Mouse (Mus musculus) testis, postnatal 14 days (tissue): ENCODE results near the gene Anks3.

Experiments used
- DNase-seq: peaks from one replicate; pipeline ENCODE4 v3.0.0; 2021; ENCODE audit warnings: low spot score

Anks3 gene

DNA sequence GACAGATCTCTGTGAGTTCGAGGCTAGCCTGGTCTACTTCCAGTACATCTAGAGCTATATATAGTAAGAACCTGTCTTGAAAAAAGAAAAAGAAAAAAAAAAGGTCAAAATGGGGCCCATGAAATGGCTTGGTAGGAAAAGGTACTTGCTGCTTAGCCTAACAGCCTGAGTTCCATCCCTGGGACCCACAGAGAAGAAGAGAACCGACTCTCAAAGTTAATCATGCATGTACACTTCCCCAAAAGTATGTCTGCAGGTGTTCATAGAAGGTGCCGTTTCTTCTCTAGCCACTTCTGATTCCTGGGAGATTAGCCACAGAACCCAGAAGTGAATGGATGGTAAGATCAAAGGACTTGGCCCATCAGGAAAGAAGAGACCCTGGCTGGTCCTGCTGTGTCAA lies 4.4 kb upstream of the Anks3 start:
- no peak for DNase-seq

DNA sequence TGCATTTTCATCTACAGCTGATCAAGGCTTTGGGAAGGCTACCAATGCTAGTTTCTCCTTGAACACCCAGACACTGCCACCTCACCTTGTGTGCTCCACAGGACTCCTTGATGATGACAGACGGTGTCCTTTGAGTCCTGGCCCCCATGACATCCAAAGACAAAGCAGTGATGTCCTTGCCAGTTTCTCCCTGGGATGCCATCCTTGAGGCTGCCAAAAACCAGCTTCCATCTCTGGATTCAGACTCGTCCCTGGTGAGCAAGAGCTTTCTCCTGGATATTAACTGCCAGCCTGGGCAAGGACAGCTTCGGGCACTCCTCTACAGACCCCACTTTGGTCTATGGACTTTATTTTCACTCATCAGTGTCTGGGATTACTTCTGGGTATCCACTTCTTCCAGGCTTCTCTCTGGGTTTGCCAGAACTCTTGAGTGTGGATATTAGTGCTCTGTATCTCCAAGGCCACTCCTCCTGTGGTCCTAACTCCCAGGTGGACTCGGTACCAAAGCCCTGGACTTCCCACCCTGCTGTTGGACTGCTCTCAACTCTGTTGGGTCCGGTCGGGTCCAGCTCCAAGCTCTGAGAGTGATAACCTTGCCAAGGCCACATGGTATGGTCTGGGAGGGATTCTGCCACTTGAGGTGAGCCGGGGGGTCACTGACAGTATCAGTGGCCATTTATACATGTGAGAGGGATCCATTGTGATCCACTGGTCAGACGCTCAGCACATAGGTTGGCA lies 1.6 kb upstream of the Anks3 start:
- DNase-seq = no peak

DNA sequence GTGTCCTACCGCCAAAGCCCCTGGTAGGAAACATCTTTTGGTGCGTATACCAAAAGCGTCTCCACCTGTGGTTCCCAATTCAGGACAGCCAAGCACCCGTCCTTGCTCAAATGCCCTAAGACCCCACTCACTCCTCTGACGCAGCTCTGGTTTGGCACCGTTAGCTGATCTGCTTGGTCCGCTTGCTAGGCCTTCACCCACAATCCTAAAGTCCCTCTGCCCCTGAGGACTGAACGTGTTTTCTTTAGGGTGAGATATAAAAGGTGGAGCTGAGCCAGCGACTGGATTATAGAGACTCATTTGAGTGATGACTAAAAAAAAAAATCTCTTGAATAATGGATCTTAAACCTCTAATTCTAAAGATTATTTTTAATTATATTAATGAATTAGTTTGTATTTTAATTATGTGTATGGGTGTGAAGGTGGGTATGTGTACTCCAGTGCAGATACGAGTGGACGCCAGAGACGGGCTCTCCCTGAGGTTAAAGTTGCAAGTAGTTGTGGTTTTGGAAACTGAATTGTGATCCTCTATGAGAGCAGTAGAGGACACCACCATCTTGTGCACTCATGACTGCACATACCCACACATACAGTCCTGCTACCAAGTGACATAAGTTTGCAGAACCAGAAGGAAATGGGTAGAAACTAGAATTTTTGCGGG lies 856 bp upstream of the Anks3 start:
- DNase-seq = no peak

DNA sequence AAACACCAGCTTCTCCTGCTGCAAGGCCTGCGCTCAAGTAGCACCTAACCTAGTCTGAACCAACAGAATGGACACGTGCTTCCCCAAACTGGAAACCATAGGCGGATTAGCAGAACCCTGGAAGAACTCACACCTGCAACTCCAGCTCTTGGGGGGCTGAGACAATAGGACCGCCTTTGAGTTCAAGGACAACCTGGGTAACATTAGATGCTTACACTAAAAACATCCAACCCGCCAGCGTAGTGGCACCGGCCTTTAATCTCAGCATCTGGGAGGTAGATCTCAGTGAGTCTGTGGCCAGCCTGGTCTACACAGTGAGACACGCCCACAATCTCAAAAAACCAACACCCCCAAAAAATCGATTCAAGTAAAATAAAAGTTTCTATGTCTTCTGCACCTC lies 659 bp downstream of the Anks3 start:
- DNase-seq = no peak

DNA sequence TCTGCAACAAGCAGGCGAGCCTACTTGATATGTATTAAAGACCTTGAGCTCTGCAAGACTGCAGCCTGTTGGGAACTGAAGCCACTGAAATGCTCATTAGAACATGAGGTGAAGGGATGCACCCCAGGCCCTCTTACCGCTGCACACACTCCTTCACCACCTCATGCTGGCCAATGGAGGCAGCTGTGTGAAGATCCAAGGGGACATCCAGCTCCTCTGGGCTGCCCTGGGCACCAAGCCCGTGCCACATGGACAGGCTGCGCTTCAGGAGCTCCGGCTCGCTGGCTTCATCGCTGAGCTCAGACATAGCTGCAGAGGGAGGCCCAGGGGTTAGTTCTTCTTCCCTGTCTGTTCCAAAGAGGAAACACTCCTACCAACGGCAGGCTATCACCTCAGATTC lies 3.7 kb downstream of the Anks3 start:
- no peak for DNase-seq

DNA sequence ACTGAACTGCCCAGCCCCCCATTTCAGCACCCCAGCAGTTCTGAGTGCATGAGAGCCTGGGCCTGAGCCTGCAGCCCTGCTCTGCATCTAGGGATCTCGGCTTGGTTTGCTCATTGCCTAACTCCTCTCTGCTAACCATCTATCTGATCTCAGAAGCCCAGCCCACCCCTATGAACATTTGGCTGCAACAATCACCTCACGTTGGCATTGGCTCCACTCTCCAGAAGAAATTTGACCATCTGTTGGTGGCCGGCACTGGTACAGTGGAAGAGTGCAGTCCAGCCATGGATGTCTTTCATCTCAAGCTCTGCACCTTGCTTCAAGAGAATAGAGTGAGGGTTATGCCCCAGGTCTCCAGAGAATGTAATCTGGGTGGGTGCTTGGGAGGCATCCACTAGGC lies 6.6 kb downstream of the Anks3 start:
- no peak for DNase-seq

DNA sequence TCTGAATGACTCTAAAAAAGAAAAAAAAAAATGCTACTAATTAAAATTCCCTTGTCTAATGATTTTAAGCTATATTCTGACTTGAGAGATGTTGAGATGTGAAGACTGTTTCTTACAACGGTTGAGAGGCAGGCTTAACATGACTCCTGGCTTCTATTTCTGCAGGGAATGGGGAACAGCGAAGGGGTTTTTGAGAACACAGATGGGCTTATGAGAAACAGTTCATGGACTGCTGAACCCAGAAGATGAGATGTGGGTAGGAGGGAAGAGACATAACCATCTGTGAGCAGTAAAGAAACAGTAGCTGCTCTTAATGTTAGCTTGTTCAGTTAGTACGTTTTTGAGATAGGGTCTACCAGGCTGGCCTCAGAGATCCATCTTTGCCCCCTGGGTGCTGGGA lies 7.4 kb downstream of the Anks3 start:
- DNase-seq = no peak

DNA sequence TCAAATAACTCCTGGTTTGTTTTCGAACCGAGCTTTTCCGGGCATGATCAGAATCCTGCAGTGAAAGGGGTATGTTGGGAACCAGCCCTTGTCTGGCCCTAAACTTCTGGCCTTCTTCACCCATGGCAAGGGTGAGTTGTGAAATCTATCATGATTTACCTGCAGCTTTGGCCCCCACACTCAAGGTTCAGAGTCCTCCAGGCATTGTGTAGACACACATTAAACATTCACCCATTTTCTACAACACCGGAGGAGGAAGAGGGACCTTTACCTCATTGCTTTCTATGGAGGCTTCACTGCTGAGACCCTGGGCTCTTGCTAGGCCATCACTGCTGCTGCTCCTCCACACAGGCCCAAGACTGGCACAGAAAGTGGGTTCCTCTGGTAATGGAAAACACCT lies 16.6 kb downstream of the Anks3 start:
- DNase-seq = no peak

DNA sequence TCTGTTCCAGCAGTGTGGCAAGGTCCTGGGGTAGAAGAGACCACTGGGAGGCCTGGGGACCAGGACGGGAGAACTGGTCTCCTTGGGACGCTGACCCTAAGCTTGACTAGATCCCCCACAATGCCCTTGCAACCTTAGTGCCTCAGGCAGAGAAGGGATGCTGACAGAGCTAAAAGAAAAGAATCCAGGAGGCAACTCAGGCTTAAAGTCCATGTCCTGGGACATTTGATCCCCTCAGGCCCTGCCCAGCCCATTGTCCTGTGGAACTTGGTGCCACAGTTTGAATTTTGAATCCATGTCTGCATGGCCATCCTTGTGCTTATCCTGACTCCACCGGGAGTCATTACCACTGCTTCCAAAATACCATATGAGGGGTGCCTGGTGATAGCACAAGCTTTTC lies 17.9 kb downstream of the Anks3 start:
- DNase-seq = no peak

DNA sequence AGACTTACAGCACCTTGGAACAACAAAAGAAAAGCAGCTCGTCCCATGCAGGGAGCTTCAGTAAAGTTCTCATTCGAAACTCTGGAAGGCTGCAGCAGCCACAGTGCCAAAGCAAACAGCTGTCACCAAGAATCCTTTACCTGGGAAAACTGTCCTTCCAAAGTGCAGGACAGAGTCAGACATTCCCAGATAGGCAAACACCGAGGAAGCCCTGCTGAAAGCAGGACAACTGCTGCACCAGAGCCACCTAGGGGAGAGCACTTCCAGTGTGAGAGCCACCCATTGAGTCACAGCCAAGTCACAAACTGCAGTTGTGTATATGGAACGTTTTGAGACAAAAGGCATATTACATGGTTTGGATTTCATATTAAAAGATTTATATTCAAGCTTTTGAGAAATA lies 18.6 kb downstream of the Anks3 start:
- DNase-seq = no peak

DNA sequence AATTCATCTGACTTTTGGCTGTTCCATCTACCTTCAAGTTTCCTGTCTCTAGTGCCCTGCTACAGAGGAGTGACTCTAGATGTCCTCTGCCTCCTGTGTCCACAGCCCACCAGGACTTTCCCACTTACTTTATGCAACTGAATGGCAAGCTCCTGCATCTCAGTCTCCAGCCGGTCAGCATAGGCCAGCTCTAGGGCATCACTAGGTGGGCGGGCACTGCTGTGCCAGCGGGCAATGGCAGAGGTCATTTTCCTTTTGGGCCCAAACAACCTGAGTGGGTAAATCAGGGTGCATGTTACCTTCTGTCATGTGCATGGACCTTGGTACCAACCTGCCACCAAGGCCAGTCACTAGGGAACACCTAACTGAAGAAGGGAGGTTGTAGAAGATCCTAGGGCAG lies 20.6 kb downstream of the Anks3 start:
- DNase-seq = no peak

DNA sequence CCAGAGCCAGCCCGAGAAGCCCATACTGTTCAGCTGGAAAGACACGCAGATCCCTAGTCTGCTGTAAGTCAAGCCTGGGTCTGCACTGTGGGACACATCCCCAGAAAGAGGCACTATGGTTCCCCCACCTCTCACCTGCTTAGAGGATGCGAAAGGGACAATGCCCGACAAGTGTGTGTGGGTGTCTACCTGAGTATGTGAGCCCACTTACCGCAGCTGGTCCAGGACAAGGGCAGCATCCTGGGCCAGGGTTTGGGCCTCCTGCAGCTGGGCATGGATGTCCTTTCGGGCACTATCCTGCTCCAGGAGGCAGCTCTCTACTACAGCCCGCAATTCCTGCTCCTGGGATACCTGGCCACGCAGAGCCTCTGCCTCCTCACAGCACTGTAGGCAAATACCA lies 21.1 kb downstream of the Anks3 start:
- no peak for DNase-seq

DNA sequence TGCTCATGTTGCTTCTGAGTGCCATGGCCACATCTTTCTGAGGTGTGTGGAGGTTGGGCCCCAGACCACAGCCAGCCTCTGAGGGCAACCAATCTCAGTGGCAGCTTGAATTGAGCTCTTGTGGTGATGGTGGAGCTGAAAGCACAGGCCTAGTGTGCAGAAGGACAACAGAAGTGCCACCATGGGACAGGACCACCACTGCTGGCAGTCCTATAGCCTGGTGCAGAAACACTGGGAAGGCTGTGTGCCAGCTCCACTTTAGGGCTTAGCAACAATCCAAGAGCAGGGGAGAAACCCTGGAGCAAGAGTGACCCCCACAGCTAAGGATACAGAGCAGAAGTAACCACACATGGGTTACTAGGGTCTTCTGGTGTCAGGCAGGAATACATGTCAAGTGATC lies 23.0 kb downstream of the Anks3 start:
- DNase-seq = no peak

DNA sequence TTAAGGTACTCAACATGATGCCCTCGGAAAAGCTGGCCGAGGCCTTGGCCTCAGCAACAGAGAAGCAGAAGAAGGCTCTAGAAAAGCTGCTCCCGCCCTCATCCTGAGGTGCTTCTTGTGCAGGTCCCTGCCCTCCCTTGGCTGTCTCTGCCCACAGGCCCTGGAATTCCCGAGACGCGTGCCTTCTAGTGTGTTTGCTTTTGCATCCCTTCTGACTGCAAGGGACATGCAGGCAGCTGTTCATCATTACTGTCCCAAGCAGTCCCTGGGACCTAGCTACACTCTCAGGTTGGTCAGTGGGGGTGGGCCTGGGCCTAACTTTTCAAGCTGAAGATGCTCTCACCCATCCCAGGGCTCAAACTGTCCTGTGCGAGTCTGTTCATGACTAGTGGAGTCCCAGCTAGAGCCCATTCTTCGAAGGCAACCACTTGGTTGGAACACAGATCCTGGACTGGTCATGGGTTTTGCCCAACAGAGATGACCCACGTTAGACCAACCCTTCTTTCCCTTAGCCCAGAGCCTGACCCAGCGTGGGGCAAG lies 23.6 kb downstream of the Anks3 start:
- DNase-seq = no peak

DNA sequence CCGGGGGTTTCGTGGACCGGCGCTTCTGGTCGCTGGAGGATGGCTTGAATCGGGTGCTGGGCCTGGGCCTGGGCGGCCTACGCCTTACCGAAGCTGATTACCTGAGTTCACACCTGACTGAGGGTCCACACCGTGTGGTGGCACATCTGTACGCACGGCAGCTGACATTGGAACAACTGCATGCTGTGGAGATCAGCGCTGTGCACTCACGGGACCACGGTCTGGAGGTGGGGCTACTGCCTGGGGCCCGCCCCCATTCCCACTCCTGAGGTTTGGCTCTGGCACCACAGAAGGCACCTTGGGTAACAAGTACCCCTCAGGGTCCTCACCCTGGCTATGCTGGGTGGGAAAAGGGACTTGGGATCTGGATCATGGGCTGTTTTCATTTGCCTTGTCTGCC lies 24.6 kb downstream of the Anks3 start:
- DNase-seq = peak; percentile 41

DNA sequence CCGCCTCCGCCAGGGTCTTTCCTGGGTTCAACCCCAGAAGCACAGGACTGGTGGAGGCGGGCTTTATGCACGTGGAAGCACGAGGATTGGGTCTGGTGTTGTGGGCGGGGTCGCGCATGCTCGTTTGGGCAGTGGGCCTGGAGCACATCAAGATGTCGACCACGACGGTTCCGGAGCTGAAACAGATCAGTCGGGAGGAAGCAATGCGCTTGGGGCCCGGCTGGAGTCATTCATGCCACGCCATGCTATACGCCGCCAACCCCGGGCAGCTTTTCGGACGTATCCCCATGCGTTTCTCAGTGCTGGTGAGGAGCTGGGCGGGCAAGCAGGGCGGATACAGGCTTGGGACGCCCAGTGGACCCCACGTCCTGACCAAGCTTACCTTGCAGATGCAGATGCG lies 25.0 kb downstream of the Anks3 start:
- peak; percentile 93 for DNase-seq

DNA sequence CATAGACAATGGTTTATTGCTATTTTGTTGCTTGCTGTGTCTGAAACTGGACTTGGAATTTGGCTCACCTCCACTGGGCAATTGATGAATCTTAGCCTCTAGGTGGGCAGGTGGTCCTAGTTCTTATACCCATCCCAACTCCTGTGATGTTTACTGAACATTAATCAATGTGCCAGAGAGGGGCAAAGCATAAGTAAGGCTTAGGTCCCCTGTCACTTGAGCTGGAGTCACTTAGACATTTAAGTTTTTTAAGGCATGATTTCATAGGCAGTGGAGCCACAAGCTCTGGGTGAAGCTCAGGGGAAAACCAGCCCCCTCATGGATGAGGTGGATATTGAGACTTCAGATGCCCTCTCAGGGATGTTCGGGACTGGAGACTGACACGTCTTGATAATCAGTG lies 25.5 kb downstream of the Anks3 start, which contains the start of gene Nudt16l1:
Nudt16l1 (plus strand) TSS at position 301 of the 400 bp plus-strand sequence.
- DNase-seq = no peak

DNA sequence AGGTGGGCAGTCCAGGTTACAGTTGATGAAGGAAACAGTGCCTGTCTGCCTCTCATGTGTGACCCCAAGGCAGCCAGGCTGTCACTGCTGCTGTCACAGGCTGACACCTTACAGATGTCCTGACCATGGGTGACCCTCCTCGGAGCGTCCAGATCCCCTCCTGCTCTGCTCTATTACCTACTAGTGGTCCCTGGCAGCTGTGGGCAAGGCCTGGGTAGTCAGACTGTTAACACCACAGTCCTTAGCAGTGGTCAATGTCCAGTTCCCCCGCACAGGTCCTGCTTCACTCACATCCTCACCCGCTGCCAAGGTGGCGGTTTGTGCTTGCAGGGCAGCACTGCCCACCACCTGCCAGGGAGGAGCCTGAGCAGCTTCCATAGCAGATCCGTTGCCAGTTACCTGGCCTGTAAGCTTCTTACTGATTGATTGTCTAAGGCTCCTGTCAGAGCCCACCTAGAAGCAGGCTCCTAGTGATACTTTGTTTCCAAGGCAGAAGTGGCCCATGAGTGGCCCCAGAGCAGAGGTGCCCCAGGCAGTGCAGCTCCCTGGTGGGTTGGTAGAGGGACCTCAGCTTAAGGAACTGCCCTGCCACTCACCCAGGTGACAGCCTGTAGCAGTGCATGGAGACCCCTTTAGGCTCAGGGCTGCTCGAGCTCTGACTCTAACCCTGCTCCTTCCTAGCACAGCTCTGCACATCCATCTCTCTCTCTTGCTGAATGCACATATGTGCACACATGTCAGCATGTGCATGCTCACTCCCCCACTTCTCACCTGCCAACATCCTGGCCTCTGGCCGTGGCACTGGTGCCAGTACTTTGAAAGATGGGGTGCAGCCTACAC lies 26.4 kb downstream of the Anks3 start:
- no peak for DNase-seq

DNA sequence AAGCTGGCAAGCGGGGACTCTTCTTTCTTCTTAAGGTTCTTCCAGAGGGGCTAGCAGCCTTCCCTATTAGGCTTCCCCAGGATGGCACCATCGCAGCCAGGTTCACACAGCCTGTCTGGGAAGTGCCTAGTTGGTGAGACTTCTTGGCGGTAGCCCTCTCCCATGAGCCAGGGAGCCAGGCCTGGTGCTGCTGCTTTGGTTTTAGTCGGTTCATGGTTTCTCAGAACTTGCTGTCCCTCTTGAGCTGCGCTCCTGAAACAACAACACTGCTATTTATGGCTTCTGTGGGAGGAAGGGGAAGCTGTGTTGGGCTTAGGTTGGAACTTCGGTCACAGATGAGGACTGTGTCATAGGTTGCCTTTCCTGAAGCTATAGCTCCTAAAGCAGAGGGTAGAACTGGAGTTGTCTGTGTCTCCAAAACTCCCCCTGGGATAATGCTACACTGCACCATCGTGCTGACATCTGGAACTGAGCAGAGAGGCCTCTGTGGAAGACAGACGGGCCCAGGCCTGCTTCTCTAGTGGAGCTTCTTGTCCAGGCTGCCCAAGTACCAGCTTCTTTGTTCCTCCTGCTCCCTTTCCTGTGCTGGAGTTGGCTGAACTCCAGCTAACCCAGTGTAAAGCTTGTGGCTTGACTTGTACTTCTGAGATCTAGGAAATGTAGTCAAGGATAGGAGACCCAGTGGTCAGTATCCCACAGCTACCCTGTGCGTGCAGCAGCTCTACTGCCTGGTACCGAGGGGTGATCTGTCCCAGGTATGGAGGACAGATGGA lies 27.9 kb downstream of the Anks3 start:
- no peak for DNase-seq

DNA sequence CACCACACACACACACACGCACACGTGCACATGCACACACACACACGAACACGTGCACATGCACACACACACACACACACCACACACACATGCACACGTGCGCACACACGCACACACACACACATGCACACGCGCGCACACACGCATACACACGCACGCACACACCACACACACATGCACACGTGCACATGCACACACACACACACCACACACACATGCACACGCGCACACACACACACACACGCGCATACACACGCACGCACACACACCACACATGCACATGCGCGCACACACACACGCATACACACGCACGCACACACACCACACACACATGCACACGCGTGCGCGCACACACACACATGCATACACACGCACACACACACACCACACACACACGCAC lies 28.6 kb downstream of the Anks3 start:
- no peak for DNase-seq

DNA sequence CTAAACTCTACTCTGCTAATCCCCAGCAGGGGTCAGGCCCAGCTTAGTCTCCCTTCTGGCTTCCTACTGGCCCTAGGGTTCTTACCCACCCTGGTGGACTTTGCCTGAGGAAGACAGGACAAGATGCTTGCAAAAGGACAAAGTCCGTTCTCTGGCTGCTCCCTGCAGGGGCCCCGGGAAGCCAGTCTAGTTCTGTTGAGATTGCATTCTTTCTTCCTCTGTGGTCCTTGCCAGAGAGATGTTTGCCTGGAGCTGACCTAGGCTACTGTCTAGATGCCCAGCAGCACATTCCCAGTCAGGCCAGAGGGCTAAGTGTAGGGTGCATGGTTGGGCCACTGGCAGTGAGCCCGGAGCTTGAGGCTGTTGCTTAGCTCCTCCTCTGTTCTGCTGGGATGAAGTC lies 31.6 kb downstream of the Anks3 start:
- DNase-seq = no peak

DNA sequence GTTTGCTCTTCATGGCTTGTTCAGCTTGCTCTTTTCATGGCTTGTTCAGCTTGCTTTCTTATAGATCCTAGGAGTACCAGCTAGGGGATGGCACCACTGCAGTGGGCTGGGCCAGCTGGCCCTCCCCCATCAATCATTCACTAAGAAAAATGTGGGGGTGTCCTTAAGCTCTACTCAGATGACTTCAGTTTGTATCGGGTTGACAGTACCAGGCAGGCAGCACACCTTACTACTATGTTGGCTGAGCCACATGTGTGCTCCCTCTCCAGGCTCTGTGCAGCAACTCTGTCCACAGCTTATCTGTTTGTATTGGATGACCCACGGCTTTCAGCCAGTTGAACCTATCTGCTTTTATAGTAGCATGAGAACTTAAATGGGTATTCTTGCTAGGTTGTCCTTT lies 35.5 kb downstream of the Anks3 start:
- DNase-seq = no peak
